Mouse (Mus musculus): ENCODE results near the gene Ooep. TPM values are rescaled to one million over a fixed set of nuclear protein-coding genes. Genes with fewer than 3 reads are reported as not detected.
"Not testable (repeated sequence)": the region's sequence is repeated elsewhere in the genome, so short reads cannot be mapped to it uniquely, and the experiment has no call there.

Ooep gene
- polyA plus RNA-seq, 1 experiment from 2014 or later: 4.0 TPM

DNA sequence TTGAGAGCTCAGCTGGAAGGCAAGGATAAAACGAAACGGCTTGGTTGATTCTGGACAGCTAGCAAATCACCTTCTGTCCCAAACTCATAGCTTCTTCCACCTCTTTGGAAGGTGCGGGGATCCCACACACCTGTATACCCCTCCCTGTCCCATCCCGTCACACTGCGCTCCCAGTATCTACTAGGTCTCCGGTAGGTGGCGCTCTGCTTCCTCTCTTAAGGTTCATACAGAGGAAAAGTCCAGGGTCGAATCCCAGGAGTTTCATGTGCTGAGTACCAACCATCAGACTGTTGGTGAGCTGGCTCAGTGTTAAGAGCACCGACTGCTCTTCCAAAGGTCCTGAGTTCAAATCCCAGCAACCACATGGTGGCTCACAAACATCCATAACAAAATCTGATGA lies 20.5 kb downstream of the Ooep start:
- H3K9me3 ChIP-seq (ENCODE audit: control insufficient read depth, low read length): no peaks in the 10 kb centered on the region
- no peak overlapping the region for H3K27ac ChIP-seq (ENCODE audit: low read length)
- H3K27me3 ChIP-seq (replicated peaks; ENCODE audit: control insufficient read depth, insufficient read depth, low read length): no peaks in the 10 kb centered on the region
- H3K4me3 ChIP-seq (replicated peaks; ENCODE audit: low read length): no peak overlapping the region
- H3K4me2 ChIP-seq (ENCODE audit: low read length): no peak overlapping the region
- peak; percentile 47 for ATAC-seq
- no peak overlapping the region for H3K9ac ChIP-seq (replicated peaks; ENCODE audit: low read depth, low read length)
- 12% methylated on average over 9 of the region's 9 CpGs for WGBS
- H3K36me3 ChIP-seq (ENCODE audit: control insufficient read depth, insufficient read depth): no peaks in the 10 kb centered on the region
- no peaks in the 10 kb centered on the region for H3K4me1 ChIP-seq (replicated peaks; ENCODE audit: control insufficient read depth, insufficient read depth, low read length)

DNA sequence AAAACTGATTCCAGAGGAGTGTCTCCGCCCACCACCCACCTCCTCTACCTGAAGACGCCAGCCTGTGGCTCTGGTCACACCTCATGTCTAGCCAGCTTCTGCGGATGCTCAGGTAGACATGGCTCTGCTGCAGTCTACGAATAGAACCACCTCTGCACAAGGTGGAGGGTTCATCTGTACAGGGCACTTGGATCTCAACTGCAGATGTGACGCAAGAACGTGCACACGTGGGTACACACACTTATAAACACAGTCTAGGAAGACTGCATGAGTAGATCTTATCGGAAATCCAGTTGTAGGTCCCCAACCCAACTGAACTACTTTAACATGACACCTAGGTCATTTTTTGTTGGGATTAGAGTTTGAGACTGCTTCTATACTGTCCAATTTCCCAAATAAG lies 22.9 kb downstream of the Ooep start, which contains the start of gene Gsta2:
Gsta2 (minus strand) TSS at position 178 of the 400 bp plus-strand sequence.
- Histone ChIP-seq H3K4me3 (replicated peaks; ENCODE audit: low read length) (no peak within 1 kb of the TSS), H3K27ac (ENCODE audit: low read length) (no peak within 1 kb of the TSS), H3K27me3 (replicated peaks; ENCODE audit: control insufficient read depth, insufficient read depth, low read length) (no peaks in the 10 kb centered on the region), H3K9ac (replicated peaks; ENCODE audit: low read depth, low read length) (no peak within 1 kb of the TSS), H3K4me1 (replicated peaks; ENCODE audit: control insufficient read depth, insufficient read depth, low read length) (no peaks in the 10 kb centered on the region), H3K4me2 (ENCODE audit: low read length) (no peak within 1 kb of the TSS), H3K36me3 (ENCODE audit: control insufficient read depth, insufficient read depth) (no peaks in the 10 kb centered on the region), H3K9me3 (ENCODE audit: control insufficient read depth, low read length) (no peaks in the 10 kb centered on the region)
- 89% methylated on average over 8 of the region's 8 CpGs for WGBS
- ATAC-seq: no peak

DNA sequence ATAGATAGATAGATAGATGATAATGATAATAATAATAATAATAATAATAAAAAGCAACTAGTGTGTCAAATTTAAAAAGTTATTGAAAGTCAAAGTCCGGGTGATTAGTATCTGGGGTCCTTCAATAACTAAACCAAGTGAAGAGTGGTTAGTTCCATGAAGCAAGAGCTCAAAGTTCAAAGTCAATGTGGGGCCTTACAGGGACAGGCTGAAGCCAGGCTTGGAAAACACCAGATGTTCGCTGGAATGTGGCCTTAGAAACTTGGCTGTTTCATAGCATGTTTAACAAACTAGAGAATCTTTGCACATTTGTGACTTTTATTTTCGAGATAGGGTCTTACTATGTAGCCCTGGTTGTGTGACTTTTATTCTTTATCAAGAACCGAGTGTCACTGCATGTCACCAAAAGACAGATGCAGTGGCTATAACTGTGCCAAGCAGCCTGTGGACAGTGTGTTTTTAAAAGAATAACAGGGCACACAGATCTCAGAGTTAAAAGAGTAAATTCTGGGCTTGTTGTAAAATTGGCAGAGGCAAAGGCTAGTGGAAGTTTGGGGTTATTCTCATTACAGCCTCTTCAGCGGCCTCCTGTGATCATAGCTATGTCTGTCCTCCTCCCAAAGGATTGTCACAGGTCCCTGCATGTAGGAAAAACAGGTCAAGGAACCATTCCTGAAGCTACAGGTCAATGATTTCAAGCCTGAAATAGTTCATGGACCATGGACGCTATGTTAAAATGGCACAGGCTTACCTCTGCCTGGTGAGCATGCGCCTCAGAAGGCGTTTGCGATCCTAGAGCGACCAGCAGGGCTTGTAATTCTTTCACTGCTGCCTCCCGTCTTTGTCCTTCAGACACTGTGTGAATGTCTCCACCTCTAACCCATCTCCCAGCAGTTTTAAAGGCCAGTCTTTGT lies 23.6 kb downstream of the Ooep start:
- H3K9ac ChIP-seq (replicated peaks; ENCODE audit: low read depth, low read length): no peak overlapping the region
- H3K4me3 ChIP-seq (replicated peaks; ENCODE audit: low read length): no peak overlapping the region
- WGBS: 83% methylated on average over 11 of the region's 11 CpGs

DNA sequence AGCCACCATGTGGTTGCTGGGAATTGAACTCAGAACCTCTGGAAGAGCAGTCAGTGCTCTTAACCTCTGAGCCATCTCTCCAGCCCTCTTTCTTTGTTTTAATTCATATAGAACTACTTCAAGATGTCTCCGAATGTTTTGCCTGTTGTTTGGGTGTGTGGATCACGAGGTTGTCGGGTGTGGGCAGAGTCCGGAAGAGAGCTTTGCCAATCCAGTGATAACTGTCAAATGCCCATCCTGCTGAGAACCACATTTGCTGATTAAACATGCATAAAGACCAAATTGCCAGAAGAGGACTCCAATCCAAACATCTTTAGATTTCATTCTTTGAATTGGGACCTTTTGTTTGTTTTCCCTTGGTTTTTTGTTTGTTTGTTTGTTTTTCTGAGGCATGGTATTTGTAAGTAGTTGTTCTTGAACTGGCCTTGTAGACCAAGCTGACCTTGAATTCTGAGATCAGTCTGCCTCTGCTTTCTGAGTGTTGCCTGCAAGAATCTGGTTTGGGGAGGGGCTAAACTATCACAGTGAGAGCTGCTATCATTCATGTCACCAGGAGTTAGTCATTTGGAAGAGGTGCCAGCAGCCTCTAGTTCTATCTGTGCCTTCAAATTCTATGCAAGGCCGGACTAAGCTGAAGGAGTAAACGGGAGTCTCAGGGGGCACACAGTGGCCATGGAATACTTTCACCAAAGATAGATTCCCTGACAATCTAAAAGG lies 26.9 kb downstream of the Ooep start:
- ATAC-seq: no peak
- Histone ChIP-seq H3K4me2 (ENCODE audit: low read length) (no peak overlapping the region), H3K4me3 (replicated peaks; ENCODE audit: low read length) (no peak overlapping the region), H3K27me3 (replicated peaks; ENCODE audit: control insufficient read depth, insufficient read depth, low read length) (no peaks in the 10 kb centered on the region), H3K4me1 (replicated peaks; ENCODE audit: control insufficient read depth, insufficient read depth, low read length) (no peaks in the 10 kb centered on the region), H3K36me3 (ENCODE audit: control insufficient read depth, insufficient read depth) (no peaks in the 10 kb centered on the region), H3K9me3 (ENCODE audit: control insufficient read depth, low read length) (no peaks in the 10 kb centered on the region), H3K9ac (replicated peaks; ENCODE audit: low read depth, low read length) (no peak overlapping the region), H3K27ac (ENCODE audit: low read length) (no peak overlapping the region)
- WGBS: 88% methylated on average over 6 of the region's 6 CpGs

More for the DNA sequence above, 23.6 kb downstream of the Ooep start:
- Histone ChIP-seq H3K27me3 (replicated peaks; ENCODE audit: control insufficient read depth, insufficient read depth, low read length) (no peaks in the 10 kb centered on the region), H3K4me1 (replicated peaks; ENCODE audit: control insufficient read depth, insufficient read depth, low read length) (no peaks in the 10 kb centered on the region), H3K9me3 (ENCODE audit: control insufficient read depth, low read length) (no peaks in the 10 kb centered on the region), H3K4me2 (ENCODE audit: low read length) (no peak overlapping the region), H3K36me3 (ENCODE audit: control insufficient read depth, insufficient read depth) (no peaks in the 10 kb centered on the region), H3K27ac (ENCODE audit: low read length) (no peak overlapping the region)
- ATAC-seq: no peak

DNA sequence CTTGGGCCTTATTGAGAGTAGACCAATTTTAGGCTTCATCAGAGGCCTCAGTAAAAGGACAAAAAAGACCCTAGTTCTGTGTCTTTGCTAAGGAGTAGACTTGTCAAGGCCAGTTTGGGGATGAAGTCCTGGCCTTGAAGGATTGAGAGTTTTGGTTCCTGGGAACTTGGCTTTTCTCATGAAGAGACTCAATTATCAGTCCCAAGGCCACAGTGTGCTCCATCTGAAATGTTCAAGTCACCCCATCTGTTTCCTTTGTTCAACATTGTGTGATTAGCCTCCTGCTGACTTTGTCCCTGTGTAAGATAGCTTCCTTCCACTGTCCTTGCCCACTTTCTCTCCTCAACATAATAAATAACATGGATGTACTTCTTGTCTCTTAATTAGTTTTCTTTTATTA lies 28.5 kb downstream of the Ooep start:
- H3K4me1 ChIP-seq (replicated peaks; ENCODE audit: control insufficient read depth, insufficient read depth, low read length); H3K27ac ChIP-seq (ENCODE audit: low read length); ATAC-seq; H3K4me2 ChIP-seq (ENCODE audit: low read length); H3K9ac ChIP-seq (replicated peaks; ENCODE audit: low read depth, low read length); H3K4me3 ChIP-seq (replicated peaks; ENCODE audit: low read length); H3K9me3 ChIP-seq (ENCODE audit: control insufficient read depth, low read length); H3K27me3 ChIP-seq (replicated peaks; ENCODE audit: control insufficient read depth, insufficient read depth, low read length); H3K36me3 ChIP-seq (ENCODE audit: control insufficient read depth, insufficient read depth): not testable (repeated sequence)

DNA sequence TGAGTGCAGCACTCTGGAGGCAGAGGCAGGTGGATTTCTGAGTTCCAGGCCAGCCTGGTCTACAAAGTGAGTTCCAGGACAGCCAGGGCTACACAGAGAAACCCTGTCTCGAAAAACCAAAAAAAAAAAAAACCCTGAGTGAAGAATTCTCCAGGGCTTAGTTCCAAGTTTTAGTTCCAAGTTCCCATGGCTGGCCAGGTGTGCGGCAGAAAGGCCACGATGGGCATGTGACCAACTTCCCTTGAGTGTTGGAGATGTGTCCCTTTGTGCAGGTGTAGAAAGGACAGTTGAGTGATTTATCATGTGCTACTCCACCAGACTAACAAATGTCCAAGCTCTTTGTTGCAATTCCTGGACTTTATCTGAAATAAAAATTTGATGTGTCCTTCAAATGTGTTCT lies 29.4 kb downstream of the Ooep start:
- whole genome bisulfite sequencing: 84% methylated on average over 3 of the region's 3 CpGs
- H3K36me3 ChIP-seq (ENCODE audit: control insufficient read depth, insufficient read depth); H3K4me2 ChIP-seq (ENCODE audit: low read length); H3K27me3 ChIP-seq (replicated peaks; ENCODE audit: control insufficient read depth, insufficient read depth, low read length); H3K4me1 ChIP-seq (replicated peaks; ENCODE audit: control insufficient read depth, insufficient read depth, low read length); ATAC-seq; H3K9me3 ChIP-seq (ENCODE audit: control insufficient read depth, low read length); H3K9ac ChIP-seq (replicated peaks; ENCODE audit: low read depth, low read length); H3K4me3 ChIP-seq (replicated peaks; ENCODE audit: low read length); H3K27ac ChIP-seq (ENCODE audit: low read length): not testable (repeated sequence)

DNA sequence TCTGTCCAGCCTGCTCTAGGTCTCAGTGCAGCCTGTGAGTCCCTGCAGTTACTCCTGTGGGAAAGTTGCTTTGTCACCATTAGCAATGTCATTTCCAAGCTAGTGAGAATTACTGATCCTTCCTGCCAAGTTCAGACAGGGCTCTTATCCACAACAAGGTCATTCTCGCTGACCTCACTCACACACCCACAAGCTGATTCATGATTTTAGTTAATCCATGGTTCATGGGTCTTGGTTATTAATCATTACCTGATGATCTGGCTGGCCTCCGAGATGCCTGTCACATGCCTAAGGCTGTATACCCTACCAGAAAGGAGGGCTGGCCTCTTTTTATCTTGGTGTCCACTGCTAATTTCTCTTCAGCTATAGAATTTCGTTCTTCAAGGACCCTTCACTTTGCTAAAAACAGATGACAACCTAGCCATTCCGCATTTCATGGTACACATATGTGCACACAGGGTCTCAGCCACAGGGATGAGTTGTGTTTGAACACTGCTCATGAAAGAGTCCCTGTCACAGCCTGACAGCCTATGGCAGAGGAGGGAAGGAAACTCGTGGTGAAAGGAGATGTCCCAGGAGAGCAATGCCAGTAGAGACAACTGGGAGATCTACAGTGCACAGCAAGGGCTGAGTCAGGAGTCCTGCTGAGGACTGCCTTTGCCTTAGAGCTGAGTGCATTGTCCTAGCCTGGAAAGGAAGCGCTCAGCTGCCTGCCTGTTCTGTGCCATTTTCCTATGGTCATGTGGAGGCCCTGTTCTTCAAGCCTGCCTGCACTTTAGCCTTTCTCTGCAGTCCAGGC lies 30.1 kb downstream of the Ooep start:
- not testable (repeated sequence) for H3K9ac ChIP-seq (replicated peaks; ENCODE audit: low read depth, low read length); H3K27me3 ChIP-seq (replicated peaks; ENCODE audit: control insufficient read depth, insufficient read depth, low read length); H3K36me3 ChIP-seq (ENCODE audit: control insufficient read depth, insufficient read depth); ATAC-seq; H3K27ac ChIP-seq (ENCODE audit: low read length); H3K9me3 ChIP-seq (ENCODE audit: control insufficient read depth, low read length); H3K4me3 ChIP-seq (replicated peaks; ENCODE audit: low read length); H3K4me1 ChIP-seq (replicated peaks; ENCODE audit: control insufficient read depth, insufficient read depth, low read length); H3K4me2 ChIP-seq (ENCODE audit: low read length)
- 76% methylated on average over 6 of the region's 6 CpGs for WGBS

DNA sequence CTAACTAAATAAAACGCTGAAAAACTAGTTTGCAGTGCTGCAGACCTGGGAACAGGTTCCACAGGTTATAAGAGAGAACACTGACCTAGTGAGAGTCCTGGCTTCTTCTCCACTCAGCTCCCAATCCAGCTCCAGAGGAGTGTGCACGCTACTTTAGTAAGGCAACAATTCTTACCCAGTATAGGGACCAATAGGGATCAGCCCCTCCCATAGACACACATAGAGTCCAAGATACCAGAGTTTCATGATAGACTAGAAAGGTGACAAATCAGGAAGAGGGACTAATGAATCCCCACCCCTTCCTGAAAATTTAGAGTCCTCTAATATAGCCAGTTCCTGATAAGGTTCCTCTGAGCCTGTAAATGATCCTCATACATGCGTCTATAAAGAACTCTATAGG lies 31.5 kb downstream of the Ooep start:
- WGBS: 76% methylated on average over 3 of the region's 3 CpGs
- Histone ChIP-seq H3K27ac (ENCODE audit: low read length) (no peak overlapping the region), H3K4me1 (replicated peaks; ENCODE audit: control insufficient read depth, insufficient read depth, low read length) (no peaks in the 10 kb centered on the region), H3K4me3 (replicated peaks; ENCODE audit: low read length) (no peak overlapping the region), H3K36me3 (ENCODE audit: control insufficient read depth, insufficient read depth) (no peaks in the 10 kb centered on the region), H3K4me2 (ENCODE audit: low read length) (no peak overlapping the region), H3K27me3 (replicated peaks; ENCODE audit: control insufficient read depth, insufficient read depth, low read length) (no peaks in the 10 kb centered on the region), H3K9ac (replicated peaks; ENCODE audit: low read depth, low read length) (no peak overlapping the region), H3K9me3 (ENCODE audit: control insufficient read depth, low read length) (no peaks in the 10 kb centered on the region)
- ATAC-seq: no peak

DNA sequence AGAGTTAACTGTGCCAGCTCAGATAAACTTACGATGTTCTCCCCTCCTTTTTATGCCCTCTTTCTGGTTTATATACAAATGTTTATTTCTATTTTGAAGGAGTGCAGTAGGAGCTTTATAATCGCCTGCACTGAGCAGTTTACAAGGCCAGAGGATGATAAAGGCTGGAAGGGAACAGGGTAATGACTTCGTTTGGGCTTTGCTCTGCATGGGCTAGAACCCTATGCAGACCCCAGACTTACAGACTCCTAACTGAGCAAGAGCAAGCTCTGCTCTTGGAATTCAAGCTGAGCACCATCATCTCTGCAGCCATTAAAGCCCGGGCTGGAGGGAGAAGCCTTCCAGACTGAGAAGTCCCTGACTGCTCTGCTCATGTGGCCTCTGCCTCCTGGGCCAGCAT lies 33.3 kb downstream of the Ooep start:
- not testable (repeated sequence) for ATAC-seq; H3K4me3 ChIP-seq (replicated peaks; ENCODE audit: low read length); H3K36me3 ChIP-seq (ENCODE audit: control insufficient read depth, insufficient read depth); H3K9me3 ChIP-seq (ENCODE audit: control insufficient read depth, low read length); H3K4me2 ChIP-seq (ENCODE audit: low read length); H3K9ac ChIP-seq (replicated peaks; ENCODE audit: low read depth, low read length); H3K4me1 ChIP-seq (replicated peaks; ENCODE audit: control insufficient read depth, insufficient read depth, low read length); H3K27me3 ChIP-seq (replicated peaks; ENCODE audit: control insufficient read depth, insufficient read depth, low read length); H3K27ac ChIP-seq (ENCODE audit: low read length)
- 72% methylated on average over 3 of the region's 4 CpGs for WGBS
